ENCODE assay signal across 8 mouse cellular contexts in the genomic region with DNA sequence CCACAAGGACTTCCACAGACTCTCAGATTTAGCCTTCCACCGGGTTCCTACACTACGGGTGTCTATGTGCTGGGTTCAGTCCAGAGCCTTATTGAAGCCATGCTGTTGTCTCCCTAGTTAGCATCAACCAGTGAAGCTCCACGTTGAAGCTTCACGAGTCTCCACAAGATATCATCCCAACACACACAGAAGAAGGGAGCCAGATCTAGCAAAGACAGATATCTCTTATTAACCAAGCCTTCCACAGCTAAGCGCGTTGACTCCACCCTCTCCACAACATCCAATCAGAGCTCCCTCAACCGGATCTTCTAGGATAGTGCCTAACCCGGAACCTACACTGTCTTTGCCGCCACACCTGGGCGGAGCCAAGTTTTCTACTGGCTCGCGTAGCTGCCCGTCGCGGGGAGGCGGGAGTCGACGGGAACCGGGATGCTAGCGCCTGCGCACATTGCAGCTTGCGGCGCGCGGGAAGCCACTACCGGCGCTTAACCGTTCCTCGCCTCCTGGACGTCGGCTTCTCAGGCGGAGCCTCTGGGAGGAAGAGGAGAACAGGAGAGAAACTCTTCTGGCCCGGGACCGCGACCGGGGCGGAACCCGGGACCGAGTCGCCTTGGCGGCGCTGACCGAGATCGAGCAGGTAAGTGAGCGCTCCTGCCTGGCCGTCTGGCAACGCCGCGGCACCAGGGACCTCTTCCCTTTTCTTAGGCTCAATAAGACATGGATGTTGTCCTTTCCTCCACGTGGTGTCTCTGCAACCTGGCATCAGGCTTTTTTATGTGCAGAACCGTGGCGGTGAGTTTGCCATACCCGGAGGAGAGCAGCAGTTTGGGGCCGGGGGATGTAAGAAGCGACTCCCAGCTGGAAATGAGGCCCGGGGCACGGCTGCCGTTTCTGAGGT. TPM values are rescaled to one million over a fixed set of nuclear protein-coding genes. Genes with fewer than 3 reads are reported as not detected.
DNase-seq lines count a peak whose midpoint lies in the region; ATAC-seq and TF ChIP-seq lines count a peak whose summit lies in the region.

A gene (plus strand): TSS at position 403 of the 898 bp plus-strand sequence.

- peak; percentile 61 for TF ChIP-seq EP300 in liver, embryonic 14.5 days (IDR thresholded peaks at IDR 0.05; ENCODE audit: low read depth)
- TF ChIP-seq EP300 in stomach, postnatal 0 days (optimal IDR thresholded peaks at IDR 0.05) = no peak

- no peak for TF ChIP-seq CTCF in liver, embryonic 14.5 days (IDR thresholded peaks at IDR 0.05; ENCODE audit: low read depth)
- no peak; the same call in 1 of the 2 replicates for TF ChIP-seq CTCF in stomach, postnatal 0 days (IDR thresholded peaks at IDR 0.05; ENCODE audit: low read depth)

- no peaks in the 10 kb centered on the region for H3K9me3 ChIP-seq in forebrain, embryonic 10.5 days
- H3K9me3 ChIP-seq in heart, embryonic 15.5 days (replicated peaks) = no peaks in the 10 kb centered on the region
- no peaks in the 10 kb centered on the region for H3K9me3 ChIP-seq in liver, embryonic 14.5 days (ENCODE audit: control insufficient read depth, low read length)
- no peaks in the 10 kb centered on the region for H3K9me3 ChIP-seq in neural tube, embryonic 11.5 days (ENCODE audit: control insufficient read depth, low read length)
- H3K9me3 ChIP-seq in stomach, postnatal 0 days (ENCODE audit: control insufficient read depth, low read length) = no peaks in the 10 kb centered on the region

- peak within 1 kb of the TSS; percentile 82 for H3K4me3 ChIP-seq in forebrain, embryonic 10.5 days
- H3K4me3 ChIP-seq in heart, embryonic 15.5 days = peak within 1 kb of the TSS; percentile 65
- H3K4me3 ChIP-seq in liver, embryonic 14.5 days (ENCODE audit: insufficient read depth in 1 of 2, low read depth in 2 of 2, low read length in 2 of 2) = peak within 1 kb of the TSS; percentile 93 to 94
- H3K4me3 ChIP-seq in neural tube, embryonic 11.5 days (ENCODE audit: low read depth, low read length) = peak within 1 kb of the TSS; percentile 66
- peak within 1 kb of the TSS; percentile 87 for H3K4me3 ChIP-seq in stomach, postnatal 0 days (ENCODE audit: low read depth, low read length)

- peak within 1 kb of the TSS; percentile 93 for H3K27ac ChIP-seq in forebrain, embryonic 10.5 days
- peak within 1 kb of the TSS; percentile 72 for H3K27ac ChIP-seq in heart, embryonic 15.5 days
- H3K27ac ChIP-seq in liver, embryonic 14.5 days = peak within 1 kb of the TSS; percentile 68
- no peak within 1 kb of the TSS for H3K27ac ChIP-seq in neural tube, embryonic 11.5 days (ENCODE audit: low read depth, low read length)
- peak within 1 kb of the TSS; percentile 81 for H3K27ac ChIP-seq in stomach, postnatal 0 days (replicated peaks)

- peak within 1 kb of the TSS; percentile 67 for H3K9ac ChIP-seq in heart, embryonic 15.5 days
- peak within 1 kb of the TSS; percentile 88 for H3K9ac ChIP-seq in liver, embryonic 14.5 days (replicated peaks)
- peak within 1 kb of the TSS; percentile 75 for H3K9ac ChIP-seq in neural tube, embryonic 11.5 days (ENCODE audit: low read length)
- peak within 1 kb of the TSS; percentile 87 for H3K9ac ChIP-seq in stomach, postnatal 0 days (ENCODE audit: low read length)

- H3K4me2 ChIP-seq in heart, embryonic 15.5 days = peak within 1 kb of the TSS; percentile 77
- H3K4me2 ChIP-seq in liver, embryonic 14.5 days (ENCODE audit: low read depth) = peak within 1 kb of the TSS; percentile 73
- peak within 1 kb of the TSS; percentile 74 for H3K4me2 ChIP-seq in neural tube, embryonic 11.5 days (ENCODE audit: low read depth)
- peak within 1 kb of the TSS; percentile 78 for H3K4me2 ChIP-seq in stomach, postnatal 0 days (replicated peaks; ENCODE audit: low read depth)

- peak; percentile 100 for ATAC-seq in heart, embryonic 15.5 days (replicated peaks; ENCODE audit: insufficient number of reproducible peaks, insufficient read depth, low FRiP score, low read depth)
- peak; percentile 100 for ATAC-seq in liver, embryonic 14.5 days (ENCODE audit: insufficient read depth)
- peak; percentile 99 for ATAC-seq in neural tube, embryonic 11.5 days (ENCODE audit: insufficient read depth, low FRiP score, low TSS enrichment)
- ATAC-seq in stomach, postnatal 0 days (ENCODE audit: low FRiP score, low TSS enrichment) = peak; percentile 100

- DNase-seq in CD8-positive naive resting alpha-beta T cell, adult 2 months (ENCODE audit: low read depth in 2 of 2, low spot score in 2 of 2) = peak; percentile 99
- DNase-seq in c-Kit-positive CD71-negative TER-119-negative erythroid progenitor cells, embryonic 14.5 days (ENCODE audit: low read depth) = peak; percentile 96
- DNase-seq in forebrain, embryonic 10.5 days (ENCODE audit: extremely low spot score, low spot score) = peak; percentile 95
- DNase-seq in kidney, postnatal 25 days = peak; percentile 99
- DNase-seq in liver, embryonic 14.5 days (ENCODE audit: low read depth in 3 of 3, low spot score in 3 of 3) = peak; percentile 97 to 98 (median 98)
- peak; percentile 97 for DNase-seq in neural tube, embryonic 11.5 days (ENCODE audit: low spot score)
- DNase-seq in stomach, postnatal 0 days (ENCODE audit: low spot score) = peak; percentile 99

- H3K4me1 ChIP-seq in forebrain, embryonic 10.5 days = peaks cover 55% of the 10 kb centered on the region
- H3K4me1 ChIP-seq in heart, embryonic 15.5 days (replicated peaks) = peaks cover 20% of the 10 kb centered on the region
- peaks cover 15% of the 10 kb centered on the region in 2 experiments for H3K4me1 ChIP-seq in liver, embryonic 14.5 days (replicated peaks; ENCODE audit: control insufficient read depth in 2 of 2, insufficient read depth in 2 of 2, low read length in 1 of 2)
- peaks cover 4% of the 10 kb centered on the region for H3K4me1 ChIP-seq in neural tube, embryonic 11.5 days (ENCODE audit: control insufficient read depth, insufficient read depth, low read length)
- 0 out of 2 replicates have a peak, but pooled peaks cover 2% of the 10 kb centered on the region for H3K4me1 ChIP-seq in stomach, postnatal 0 days (replicated peaks; ENCODE audit: control insufficient read depth, insufficient read depth)

- 1% methylated on average over 58 of the region's 58 CpGs for WGBS in forebrain, embryonic 10.5 days
- WGBS in heart, embryonic 15.5 days = 1% methylated on average over 58 of the region's 58 CpGs
- under 1% methylated on average over 58 of the region's 58 CpGs for WGBS in liver, embryonic 14.5 days (ENCODE audit: insufficient replicate concordance)
- under 1% methylated on average over 58 of the region's 58 CpGs for WGBS in neural tube, embryonic 11.5 days
- 1% methylated on average over 58 of the region's 58 CpGs for WGBS in stomach, postnatal 0 days

- peaks cover 30% of the 10 kb centered on the region for H3K36me3 ChIP-seq in forebrain, embryonic 10.5 days (replicated peaks)
- H3K36me3 ChIP-seq in heart, embryonic 15.5 days = peaks cover 12% of the 10 kb centered on the region
- peaks cover 29% of the 10 kb centered on the region for H3K36me3 ChIP-seq in liver, embryonic 14.5 days (replicated peaks; ENCODE audit: control insufficient read depth, insufficient read depth, low read depth)
- no peaks in the 10 kb centered on the region; the same call in none of the 2 replicates for H3K36me3 ChIP-seq in neural tube, embryonic 11.5 days (ENCODE audit: control insufficient read depth, insufficient read depth, low read length)
- 0 out of 2 replicates have a peak, but pooled peaks cover 2% of the 10 kb centered on the region for H3K36me3 ChIP-seq in stomach, postnatal 0 days (ENCODE audit: control insufficient read depth, insufficient read depth, low read length)

- no peaks in the 10 kb centered on the region for H3K27me3 ChIP-seq in forebrain, embryonic 10.5 days (ENCODE audit: poor library complexity, severe bottlenecking)
- H3K27me3 ChIP-seq in heart, embryonic 15.5 days = no peaks in the 10 kb centered on the region
- H3K27me3 ChIP-seq in liver, embryonic 14.5 days (ENCODE audit: control insufficient read depth, insufficient read depth, low read length) = no peaks in the 10 kb centered on the region
- H3K27me3 ChIP-seq in neural tube, embryonic 11.5 days (ENCODE audit: control insufficient read depth, insufficient read depth, low read length) = no peaks in the 10 kb centered on the region
- H3K27me3 ChIP-seq in stomach, postnatal 0 days (ENCODE audit: control insufficient read depth, insufficient read depth, low read length) = no peaks in the 10 kb centered on the region

RNA-seq across cellular contexts. Expression of the gene that starts here (rescaled TPM):
- 160 and 162 TPM in 2 replicates for polyA plus RNA-seq in forebrain, embryonic 10.5 days (2016; fragmentation: Nextera tagmentation; extraction: Ambion mirVana)
- 41.0 and 50.5 TPM in 2 replicates for polyA plus RNA-seq in heart, embryonic 15.5 days (2015; fragmentation: Nextera tagmentation; extraction: Ambion mirVana)
- 34.8 and 43.9 TPM in 2 replicates for polyA plus RNA-seq in liver, embryonic 14.5 days (2012; rRNA removed)
- 61.9 and 63.6 TPM in 2 replicates for polyA plus RNA-seq in liver, embryonic 14.5 days (2014; fragmentation: Nextera tagmentation; extraction: Ambion mirVana)
- polyA plus RNA-seq in neural tube, embryonic 11.5 days (2014; fragmentation: Nextera tagmentation; extraction: Ambion mirVana) = 101 and 105 TPM in 2 replicates
- polyA plus RNA-seq in stomach, postnatal 0 days (2015; fragmentation: Nextera tagmentation; extraction: Ambion mirVana) = 54.4 and 57.1 TPM in 2 replicates
